Mouse (Mus musculus) stomach, postnatal 0 days (tissue): ENCODE data around the gene Magi2.

ENCODE experiments used
- CTCF ChIP-seq: IDR thresholded peaks from 2 replicates; pipeline ENCODE4 v1.5.1; 2016; ENCODE audit warnings: antibody characterized with exemption, low read depth, mild to moderate bottlenecking, moderate library complexity
- EP300 ChIP-seq: optimal IDR thresholded peaks from 2 replicates; pipeline ENCODE3; 2016; ENCODE audit warnings: antibody characterized with exemption

DNA sequence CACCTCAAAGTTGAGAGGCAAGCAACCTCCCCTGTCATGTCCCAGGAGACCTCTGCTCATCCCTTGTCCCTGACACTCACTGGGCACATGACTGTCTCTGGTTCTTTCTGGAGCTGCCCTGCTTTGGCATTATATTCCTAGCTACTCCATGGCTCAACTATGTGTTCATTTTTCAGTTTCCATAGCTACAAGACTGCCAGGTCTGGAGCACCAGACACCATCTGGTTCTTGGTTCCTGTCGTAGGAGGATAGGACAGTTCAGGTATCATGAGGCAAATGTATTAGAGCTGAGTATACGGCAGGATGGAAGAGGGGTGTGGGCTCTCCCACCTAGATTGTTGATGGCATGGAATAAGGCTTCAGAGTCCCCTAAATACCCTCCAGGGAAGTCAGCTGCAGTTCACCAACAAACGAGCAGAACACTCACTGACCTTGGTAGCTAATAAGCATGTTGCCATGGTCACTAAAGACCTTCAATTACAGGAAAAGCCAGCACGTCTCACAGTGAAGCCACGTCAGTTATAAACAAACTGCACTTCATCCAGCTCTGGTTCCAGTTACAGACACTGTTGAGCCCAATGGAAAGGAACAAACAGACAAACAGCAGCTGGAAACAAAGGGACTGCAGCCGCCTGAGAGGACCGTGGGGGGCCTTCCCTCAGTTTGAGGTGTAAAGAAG, 1449.5 kb downstream of the Magi2 start:
- TF ChIP-seq EP300 (no peak), CTCF (no peak)
